Mouse (Mus musculus) brain, embryonic 14.5 days (tissue): Measurements from ENCODE around the gene Aff3.

Source experiments
- CTCF ChIP-seq: fragments of 200-500 bp; IDR thresholded peaks from 2 replicates; pipeline ENCODE4 v1.5.1; 2012; ENCODE audit warnings: inconsistent platforms, mild to moderate bottlenecking, moderate library complexity, borderline replicate concordance; ENCODE audit not compliant: insufficient read depth, insufficient read length; ENCODE audit errors: extremely low read depth
- POLR2A ChIP-seq: fragments of 200-500 bp; IDR thresholded peaks from 2 replicates; pipeline ENCODE4 v1.6.1; 2012; ENCODE audit warnings: mild to moderate bottlenecking, inconsistent platforms, borderline replicate concordance; ENCODE audit not compliant: poor library complexity, insufficient read depth, insufficient read length, severe bottlenecking; ENCODE audit errors: extremely low read depth

GRCm38 (mm10) chr1:38186227-38186545 is 478.6 kb downstream of the Aff3 start:
- TF ChIP-seq POLR2A: no peak
- TF ChIP-seq CTCF: no peak
